Mouse (Mus musculus) limb, embryonic 14.5 days (tissue): ENCODE results near the gene Tiam1. TPM values are rescaled to one million over a fixed set of nuclear protein-coding genes. Genes with fewer than 3 reads are reported as not detected.

Source experiments
- ATAC-seq: fragments of 200-750 bp; cut with Nextera tagmentation; 2 replicates; pipeline ENCODE4 v1.8.0; 2017; ENCODE audit warnings: low read depth, moderate number of reproducible peaks, moderate TSS enrichment; ENCODE audit not compliant: low FRiP score
- DNase-seq: peaks from one replicate; pipeline ENCODE4 v3.0.0-alpha.2; 2015; ENCODE audit warnings: low spot score
- H3K27ac ChIP-seq: fragments of 300-500 bp; sonication (generic); replicated peaks from 2 replicates; pipeline ENCODE4 v1.5.1; 2014; ENCODE audit warnings: low read depth, mild to moderate bottlenecking, low read length, moderate library complexity, mixed read lengths
- H3K27me3 ChIP-seq: fragments of 300-500 bp; sonication (generic); 2 replicates; pipeline ENCODE4 v1.6.1; 2014; ENCODE audit warnings: low read length, mixed read lengths; ENCODE audit not compliant: control insufficient read depth, insufficient read depth
- H3K36me3 ChIP-seq: fragments of 300-500 bp; sonication (generic); 2 replicates; pipeline ENCODE4 v1.6.1; 2014; ENCODE audit warnings: mild to moderate bottlenecking, low read length, moderate library complexity, mixed read lengths; ENCODE audit not compliant: control insufficient read depth, insufficient read depth
- H3K4me1 ChIP-seq: fragments of 300-500 bp; sonication (generic); 2 replicates; pipeline ENCODE4 v1.6.1; 2014; ENCODE audit warnings: antibody characterized with exemption, low read length, mixed read lengths; ENCODE audit not compliant: control insufficient read depth, insufficient read depth
- H3K4me2 ChIP-seq: fragments of 300-500 bp; sonication (generic); replicated peaks from 2 replicates; pipeline ENCODE4 v1.6.1; 2014; ENCODE audit warnings: low read depth, mild to moderate bottlenecking, low read length, moderate library complexity; ENCODE audit not compliant: severe bottlenecking
- H3K4me3 ChIP-seq: fragments of 300-500 bp; sonication (generic); replicated peaks from 2 replicates; pipeline ENCODE4 v1.5.1; 2014; ENCODE audit warnings: low read length
- H3K9ac ChIP-seq: fragments of 300-500 bp; sonication (generic); 2 replicates; pipeline ENCODE4 v1.6.1; 2014; ENCODE audit warnings: mild to moderate bottlenecking, low read depth, low read length, moderate library complexity; ENCODE audit not compliant: severe bottlenecking
- H3K9me3 ChIP-seq: fragments of 300-500 bp; sonication (generic); 2 replicates; pipeline ENCODE4 v1.6.1; 2016; ENCODE audit warnings: low read length; ENCODE audit not compliant: control insufficient read depth
- POLR2A ChIP-seq: fragments of 200-500 bp; IDR thresholded peaks from 2 replicates; pipeline ENCODE4 v1.8.0; 2012; ENCODE audit warnings: inconsistent platforms, mild to moderate bottlenecking, moderate library complexity, borderline replicate concordance; ENCODE audit not compliant: insufficient read depth, insufficient read length; ENCODE audit errors: extremely low read depth
- WGBS: fragments of 180-500 bp; shearing (Covaris S2); extraction: QIAGEN DNeasy Blood & Tissue Kit; methylation state at CpG from one replicate; pipeline ENCODE4 v1.1.7; 2014; 5-methylcytosine and 5-hydroxymethylcytosine counted together
- polyA plus RNA-seq, 2 experiments: library from polyadenylated mRNA; depleted of rRNA in 1 of 2; stranded (reverse) in 1 of 2; unstranded in 1 of 2; fragments of >200 nt; fragmentation: Nextera tagmentation in 1 of 2; extraction: Ambion mirVana in 1 of 2; gene quantifications; 2 replicates each; pipeline versions ENCODE4 v1.2.1 to v1.2.3; 2012 to 2014

The Tiam1 gene
- polyA plus RNA-seq, 2 experiments = 22.4 to 54.9 TPM

DNA sequence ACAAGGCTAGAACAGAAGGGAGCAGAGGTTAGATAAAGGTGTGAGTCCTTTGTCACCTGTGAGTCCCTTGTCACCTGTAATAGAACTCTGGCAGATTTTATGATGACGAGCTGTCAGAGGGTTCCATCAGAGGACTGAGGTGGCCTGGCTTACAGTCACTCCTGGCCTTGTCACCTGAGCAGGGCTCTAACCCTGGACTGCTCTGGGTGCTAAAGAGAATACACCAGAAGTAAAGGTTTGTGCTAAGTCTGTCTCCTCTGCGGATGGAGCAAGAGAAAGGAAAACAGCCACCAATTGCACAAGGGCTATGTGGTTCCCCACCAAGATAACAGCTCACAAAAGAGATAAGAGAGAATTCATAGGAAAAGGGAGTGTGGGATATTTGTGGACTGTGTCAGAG is 404.0 kb downstream of the Tiam1 start:
- no peak for DNase-seq
- no peak overlapping the region for H3K9ac ChIP-seq
- no peak overlapping the region for H3K4me3 ChIP-seq
- no peak overlapping the region for H3K4me2 ChIP-seq
- no peaks in the 10 kb centered on the region for H3K27me3 ChIP-seq
- no peak for TF ChIP-seq POLR2A
- H3K36me3 ChIP-seq = no peaks in the 10 kb centered on the region
- no peaks in the 10 kb centered on the region for H3K4me1 ChIP-seq
- WGBS = 75% methylated on average over 2 of the region's 2 CpGs
- no peak for ATAC-seq
- H3K27ac ChIP-seq = no peak overlapping the region
- H3K9me3 ChIP-seq = no peaks in the 10 kb centered on the region

DNA sequence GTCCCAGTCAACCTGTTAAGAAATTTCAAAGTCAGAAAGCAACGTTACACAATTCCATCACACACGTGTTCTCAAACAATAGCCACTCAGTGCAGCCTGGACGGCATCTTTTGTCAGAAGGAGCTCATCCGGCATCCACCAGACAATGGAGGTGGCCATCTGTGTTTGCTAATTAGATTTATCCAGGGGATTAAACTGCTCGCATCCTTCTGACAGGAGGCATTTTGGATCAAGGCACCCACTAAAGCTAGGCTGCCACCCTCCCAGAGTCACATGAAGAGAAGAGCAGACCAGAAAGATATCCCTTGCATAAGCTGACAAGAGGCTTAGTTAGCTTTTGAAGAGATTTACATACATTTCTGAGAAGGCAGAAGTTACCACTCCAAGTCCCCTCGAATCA is 404.6 kb downstream of the Tiam1 start:
- Histone ChIP-seq H3K9me3 (no peaks in the 10 kb centered on the region), H3K4me3 (no peak overlapping the region), H3K36me3 (no peaks in the 10 kb centered on the region), H3K4me1 (no peaks in the 10 kb centered on the region), H3K27ac (no peak overlapping the region), H3K27me3 (no peaks in the 10 kb centered on the region), H3K4me2 (no peak overlapping the region), H3K9ac (no peak overlapping the region)
- WGBS = 52% methylated on average over 6 of the region's 6 CpGs
- no peak for TF ChIP-seq POLR2A
- DNase-seq = no peak
- no peak for ATAC-seq

Other genes with a start within 250 kb of the Tiam1 start
- gene Sod1, start 77.0 kb upstream of the Tiam1 start, polyA plus RNA-seq (2012; rRNA removed) = 503 and 622 TPM in 2 replicates
- gene Sod1, start 77.0 kb upstream of the Tiam1 start, polyA plus RNA-seq (2014; fragmentation: Nextera tagmentation; extraction: Ambion mirVana) = 1,078 and 1,097 TPM in 2 replicates
- 64.3 and 78.5 TPM in 2 replicates for gene Scaf4, start 140.7 kb upstream of the Tiam1 start, polyA plus RNA-seq (2012; rRNA removed)
- 24.8 and 31.9 TPM in 2 replicates for gene Scaf4, start 140.7 kb upstream of the Tiam1 start, polyA plus RNA-seq (2014; fragmentation: Nextera tagmentation; extraction: Ambion mirVana)
- gene Hunk, start 242.2 kb upstream of the Tiam1 start, polyA plus RNA-seq (2012; rRNA removed) = 19.9 and 21.8 TPM in 2 replicates
- 14.1 and 18.7 TPM in 2 replicates for gene Hunk, start 242.2 kb upstream of the Tiam1 start, polyA plus RNA-seq (2014; fragmentation: Nextera tagmentation; extraction: Ambion mirVana)